Mouse (Mus musculus) ES-E14 (cell line): ENCODE measurements at regions not wholly inside any gene's neighbourhood (a gene's known extent, or its start where the extent isn't known, plus 50 kb on each side); places are given as distances from the start of the nearest gene placed in this dataset.

Source experiments
- CHD2 ChIP-seq: IDR thresholded peaks from 2 replicates; pipeline ENCODE4 v1.6.1; 2014; ENCODE audit warnings: mild to moderate bottlenecking, low read depth, low read length, inconsistent platforms
- HCFC1 ChIP-seq: IDR thresholded peaks from 2 replicates; pipeline ENCODE4 v1.6.1; 2012; ENCODE audit warnings: low read length, inconsistent platforms, borderline replicate concordance; ENCODE audit not compliant: insufficient read depth
- MAFK ChIP-seq: IDR thresholded peaks from 2 replicates; pipeline ENCODE4 v1.6.1; 2014; ENCODE audit warnings: mild to moderate bottlenecking, low read depth, low read length, inconsistent platforms; ENCODE audit not compliant: insufficient read depth
- ZC3H11A ChIP-seq: IDR thresholded peaks from 2 replicates; pipeline ENCODE4 v1.6.1; 2012; ENCODE audit warnings: low read depth, mild to moderate bottlenecking, inconsistent platforms, low read length, borderline replicate concordance
- ZNF384 ChIP-seq: IDR thresholded peaks from 2 replicates; pipeline ENCODE4 v1.6.1; 2012; ENCODE audit warnings: low read depth, low read length, inconsistent platforms

- TF ChIP-seq ZC3H11A (no peak), MAFK (no peak), CHD2 (no peak), HCFC1 (no peak), ZNF384 (no peak)
Measured at GRCm38 (mm10) chr10:38116516-38116915, 705.1 kb downstream of the Rfpl4b start.
